Mouse (Mus musculus) ES-CJ7 (cell line): Measurements from ENCODE around the gene Pkhd1.

Experiments
- DNase-seq: peaks from one replicate; pipeline ENCODE4 v3.0.0; 2011; ENCODE audit warnings: low read depth, low spot score

The Pkhd1 gene

GRCm38 (mm10) chr1:20486087-20486486, 131.8 kb downstream of the Pkhd1 start:
- peak; percentile 40 for DNase-seq

- no peak for DNase-seq
These were observed 136.0 kb downstream of the Pkhd1 start for GRCm38 (mm10) chr1:20481843-20482242.

- DNase-seq, result no peak
These were observed 139.2 kb downstream of the Pkhd1 start for GRCm38 (mm10) chr1:20478695-20479094.

- DNase-seq, result no peak
These were observed 139.6 kb downstream of the Pkhd1 start for GRCm38 (mm10) chr1:20478266-20478659.

- DNase-seq, result peak; percentile 27
These were observed 140.2 kb downstream of the Pkhd1 start for GRCm38 (mm10) chr1:20477561-20478265.

- DNase-seq, result no peak
These were observed 147.1 kb downstream of the Pkhd1 start for GRCm38 (mm10) chr1:20470770-20471169.

GRCm38 (mm10) chr1:20470317-20470716, 147.5 kb downstream of the Pkhd1 start:
- DNase-seq, result no peak

GRCm38 (mm10) chr1:20466481-20466880, 151.4 kb downstream of the Pkhd1 start:
- no peak for DNase-seq

GRCm38 (mm10) chr1:20454621-20455020, 163.2 kb downstream of the Pkhd1 start:
- DNase-seq, result no peak

- peak; percentile 74 for DNase-seq
These were observed 167.8 kb downstream of the Pkhd1 start for GRCm38 (mm10) chr1:20450074-20450473.

- DNase-seq, result peak; percentile 68
These were observed 185.8 kb downstream of the Pkhd1 start for GRCm38 (mm10) chr1:20432026-20432425.

- DNase-seq, result no peak
These were observed 188.8 kb downstream of the Pkhd1 start for GRCm38 (mm10) chr1:20429056-20429394.

- DNase-seq, result no peak
These were observed 189.4 kb downstream of the Pkhd1 start for GRCm38 (mm10) chr1:20428370-20429055.

- no peak for DNase-seq
These were observed 208.4 kb downstream of the Pkhd1 start for GRCm38 (mm10) chr1:20409411-20409967.

- DNase-seq, result no peak
These were observed 219.5 kb downstream of the Pkhd1 start for GRCm38 (mm10) chr1:20398319-20398718.

- no peak for DNase-seq
These were observed 253.4 kb downstream of the Pkhd1 start for GRCm38 (mm10) chr1:20364437-20364836.

- DNase-seq, result no peak
These were observed 273.2 kb downstream of the Pkhd1 start for GRCm38 (mm10) chr1:20344651-20345050.

GRCm38 (mm10) chr1:20311485-20311884, 306.4 kb downstream of the Pkhd1 start:
- DNase-seq, result peak; percentile 79

- no peak for DNase-seq
These were observed 306.9 kb downstream of the Pkhd1 start for GRCm38 (mm10) chr1:20310925-20311324.

- no peak for DNase-seq
These were observed 311.7 kb downstream of the Pkhd1 start for GRCm38 (mm10) chr1:20306116-20306515.

- DNase-seq, result no peak
These were observed 314.8 kb downstream of the Pkhd1 start for GRCm38 (mm10) chr1:20302943-20303578.

- DNase-seq, result no peak
These were observed 315.5 kb downstream of the Pkhd1 start for GRCm38 (mm10) chr1:20302187-20302942.
